Mouse (Mus musculus) midbrain, embryonic 10.5 days (tissue): ENCODE measurements around the gene Krtap5-1. TPM values are rescaled to one million over a fixed set of nuclear protein-coding genes. Genes with fewer than 3 reads are reported as not detected.
"Not testable (repeated sequence)": the region's sequence is repeated elsewhere in the genome, so short reads cannot be mapped to it uniquely, and the experiment has no call there.

Source experiments
- DNase-seq: peaks from one replicate; pipeline ENCODE4 v3.0.0-alpha.2; 2017; ENCODE audit warnings: low spot score
- H3K27ac ChIP-seq: fragments of 300-500 bp; sonication (generic); replicated peaks from 2 replicates; pipeline ENCODE4 v1.5.1; 2016; ENCODE audit warnings: mild to moderate bottlenecking
- H3K27me3 ChIP-seq: fragments of 300-500 bp; sonication (generic); 2 replicates; pipeline ENCODE4 v1.6.1; 2016; ENCODE audit warnings: low read depth, mild to moderate bottlenecking; ENCODE audit not compliant: poor library complexity, severe bottlenecking
- H3K36me3 ChIP-seq: fragments of 300-500 bp; sonication (generic); 2 replicates; pipeline ENCODE4 v1.6.1; 2016; ENCODE audit warnings: mild to moderate bottlenecking, moderate library complexity
- H3K4me1 ChIP-seq: fragments of 300-500 bp; sonication (generic); 2 replicates; pipeline ENCODE4 v1.6.1; 2016
- H3K4me3 ChIP-seq: fragments of 300-500 bp; sonication (generic); 2 replicates; pipeline ENCODE4 v1.5.1; 2016; ENCODE audit warnings: mild to moderate bottlenecking, moderate library complexity
- H3K9me3 ChIP-seq: fragments of 300-500 bp; sonication (generic); replicated peaks from 2 replicates; pipeline ENCODE4 v1.6.1; 2016; ENCODE audit warnings: mild to moderate bottlenecking
- WGBS: fragments of 180-500 bp; shearing (Covaris S2); methylation state at CpG from one replicate; pipeline ENCODE4 v1.1.7; 2016; 5-methylcytosine and 5-hydroxymethylcytosine counted together
- polyA plus RNA-seq: library from polyadenylated mRNA; unstranded; fragments of >200 nt; fragmentation: Nextera tagmentation; extraction: Ambion mirVana; gene quantifications from 2 replicates; pipeline ENCODE4 v1.2.1, GENCODE M21; 2016

Krtap5-1 gene
- polyA plus RNA-seq, 1 experiment from 2014 or later: not detected

DNA sequence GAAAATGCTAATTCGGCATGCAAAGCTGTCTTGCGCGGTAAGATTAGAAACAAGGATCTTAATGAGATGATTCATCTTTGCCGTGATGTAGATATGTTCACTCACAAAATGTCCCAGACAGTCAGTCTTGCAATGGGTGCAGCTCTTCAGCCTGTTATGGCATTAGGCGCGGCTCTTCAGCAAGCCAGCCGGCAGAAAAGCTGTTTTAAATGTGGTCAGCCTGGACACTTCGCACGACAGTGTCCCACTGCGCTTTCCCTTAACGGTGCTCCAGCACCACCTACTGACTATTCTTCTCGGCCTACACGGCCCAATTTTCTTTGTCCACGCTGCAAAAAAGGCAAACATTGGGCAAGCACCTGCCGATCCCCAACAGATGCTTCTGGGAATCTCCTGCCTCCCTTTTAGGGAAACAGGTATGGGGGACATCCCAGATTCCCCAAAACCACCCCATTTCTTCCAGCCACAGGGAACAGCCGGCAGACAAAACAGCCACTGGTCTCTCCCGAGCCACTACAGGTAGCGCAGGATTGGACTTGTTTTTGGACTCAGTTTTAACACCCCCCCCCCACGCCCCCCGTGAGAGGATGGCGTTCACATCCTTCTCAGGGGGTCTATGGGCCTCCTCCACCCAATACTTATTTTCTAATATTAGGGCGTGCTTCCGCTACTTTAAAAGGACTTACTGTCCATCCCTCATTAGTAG is 11.6 kb downstream of the Krtap5-1 start:
- peak; percentile 48 for DNase-seq
- no peaks in the 10 kb centered on the region for H3K9me3 ChIP-seq
- peak overlapping the region; percentile 89 for H3K27ac ChIP-seq
- WGBS: 21% methylated on average over 23 of the region's 23 CpGs
- H3K36me3 ChIP-seq: no peaks in the 10 kb centered on the region
- H3K4me3 ChIP-seq: peak overlapping the region; percentile 67
- peaks cover 44% of the 10 kb centered on the region for H3K27me3 ChIP-seq
- H3K4me1 ChIP-seq: peaks cover 21% of the 10 kb centered on the region

DNA sequence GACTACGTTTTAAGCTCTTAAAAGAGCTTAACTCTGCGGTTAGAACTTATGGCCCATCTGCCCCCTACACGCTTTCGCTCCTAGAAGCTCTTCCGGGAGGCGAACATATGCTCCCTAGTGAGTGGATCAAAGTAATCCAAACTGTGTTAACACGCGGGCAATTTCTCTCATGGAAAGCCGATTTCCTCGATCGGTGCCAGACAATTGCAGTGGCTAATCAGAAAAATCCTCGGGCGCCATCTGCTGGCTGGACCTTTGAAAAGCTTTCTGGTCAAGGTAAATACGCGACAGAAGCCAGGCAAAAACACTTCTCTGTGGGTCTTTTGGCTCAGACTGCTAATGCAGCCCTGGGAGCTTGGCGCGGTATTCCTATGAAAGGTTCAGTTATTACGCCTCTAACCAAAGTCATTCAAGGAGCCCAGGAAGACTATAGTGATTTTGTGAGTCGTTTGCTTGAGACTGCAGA is 12.3 kb downstream of the Krtap5-1 start:
- peaks cover 48% of the 10 kb centered on the region for H3K27me3 ChIP-seq
- no peaks in the 10 kb centered on the region for H3K36me3 ChIP-seq
- peak; percentile 93 for DNase-seq
- H3K9me3 ChIP-seq: no peaks in the 10 kb centered on the region
- H3K4me1 ChIP-seq: peaks cover 21% of the 10 kb centered on the region
- under 1% methylated on average over 19 of the region's 19 CpGs for WGBS
- H3K4me3 ChIP-seq: peak overlapping the region; percentile 67
- H3K27ac ChIP-seq: peak overlapping the region; percentile 89

DNA sequence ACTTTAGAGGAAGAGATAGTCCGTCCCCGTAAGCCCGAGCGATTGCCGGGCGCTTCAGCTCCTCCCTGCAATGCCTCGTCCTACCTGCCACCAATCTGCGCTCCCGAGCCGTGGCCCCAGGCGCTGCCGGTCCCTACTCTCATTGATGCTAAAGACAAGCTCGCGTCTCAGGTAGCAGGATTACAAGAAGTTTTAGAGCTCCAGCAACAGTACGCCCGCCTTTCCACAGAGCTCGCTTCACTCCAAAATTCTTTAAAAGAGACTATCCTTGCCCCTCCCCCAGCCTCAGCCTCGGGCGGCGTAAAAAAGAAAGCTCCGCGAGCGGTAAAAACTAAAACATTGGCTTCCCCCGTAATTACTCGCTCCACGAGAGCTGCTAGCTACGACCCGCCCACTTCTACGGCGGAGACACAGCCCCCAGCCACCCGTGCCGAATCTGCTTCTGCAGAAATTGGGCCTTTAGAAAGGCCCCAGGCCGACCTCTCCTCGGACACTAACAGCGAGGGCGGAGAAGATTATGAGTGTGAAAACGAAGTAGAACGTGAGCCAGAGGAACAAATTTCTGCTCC is 12.8 kb downstream of the Krtap5-1 start:
- WGBS: under 1% methylated on average over 38 of the region's 38 CpGs

DNA sequence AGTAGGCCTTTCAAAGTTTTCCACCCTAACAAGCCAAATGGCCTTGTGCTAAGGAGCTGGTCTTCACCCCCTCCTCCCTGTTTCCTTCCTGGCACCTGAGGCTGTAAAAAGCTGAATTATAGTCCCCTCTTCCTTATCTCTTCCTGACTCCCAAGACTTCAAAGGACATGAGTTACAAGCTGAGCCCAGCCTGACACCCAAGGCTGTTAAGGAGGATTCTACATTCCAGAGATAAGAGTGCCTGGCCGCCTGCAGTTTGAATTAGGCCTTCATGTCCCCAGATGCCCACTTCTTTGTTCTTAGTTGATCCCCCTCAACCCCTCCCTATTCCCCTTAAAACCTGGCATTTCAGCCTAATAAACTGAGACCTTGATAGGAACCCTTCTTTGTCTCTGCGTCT is 14.1 kb downstream of the Krtap5-1 start:
- 3% methylated on average over 2 of the region's 2 CpGs for WGBS

More for the DNA sequence above, 12.8 kb downstream of the Krtap5-1 start:
- no peaks in the 10 kb centered on the region for H3K9me3 ChIP-seq
- peaks cover 48% of the 10 kb centered on the region for H3K27me3 ChIP-seq
- H3K4me1 ChIP-seq: peaks cover 21% of the 10 kb centered on the region
- peak overlapping the region; percentile 89 for H3K27ac ChIP-seq
- peak; percentile 77 for DNase-seq
- H3K36me3 ChIP-seq: no peaks in the 10 kb centered on the region
- H3K4me3 ChIP-seq: peak overlapping the region; percentile 67

DNA sequence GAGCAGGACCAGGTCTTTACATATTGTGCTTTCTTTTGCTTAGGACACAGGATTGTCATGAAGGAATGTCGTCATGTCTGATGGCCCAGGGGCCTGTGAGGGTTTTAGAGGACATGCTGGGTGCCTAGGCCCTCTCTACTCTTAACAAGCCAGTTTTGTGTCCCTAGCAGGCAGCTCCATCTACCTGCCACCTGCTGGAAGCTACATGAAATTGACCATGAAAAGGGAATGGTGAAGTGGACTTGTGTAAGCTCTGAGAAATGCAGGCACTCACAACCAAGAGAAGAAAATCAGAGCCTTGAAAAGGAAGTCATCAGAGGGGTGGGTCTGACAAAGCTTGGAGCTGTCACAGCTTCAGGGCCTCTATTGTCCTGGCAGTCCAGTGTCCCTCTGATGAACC is 17.6 kb downstream of the Krtap5-1 start:
- WGBS: 57% methylated on average over 1 of the region's 1 CpGs
- DNase-seq, H3K9me3 ChIP-seq, H3K27ac ChIP-seq, H3K36me3 ChIP-seq, H3K4me3 ChIP-seq: not testable (repeated sequence)
- Histone ChIP-seq H3K4me1 (peaks cover 13% of the 10 kb centered on the region), H3K27me3 (peaks cover 28% of the 10 kb centered on the region)

More for the DNA sequence above, 14.1 kb downstream of the Krtap5-1 start:
- H3K4me3 ChIP-seq, H3K9me3 ChIP-seq, DNase-seq, H3K36me3 ChIP-seq, H3K27ac ChIP-seq: not testable (repeated sequence)
- H3K27me3 ChIP-seq: peaks cover 48% of the 10 kb centered on the region
- H3K4me1 ChIP-seq: peaks cover 21% of the 10 kb centered on the region

DNA sequence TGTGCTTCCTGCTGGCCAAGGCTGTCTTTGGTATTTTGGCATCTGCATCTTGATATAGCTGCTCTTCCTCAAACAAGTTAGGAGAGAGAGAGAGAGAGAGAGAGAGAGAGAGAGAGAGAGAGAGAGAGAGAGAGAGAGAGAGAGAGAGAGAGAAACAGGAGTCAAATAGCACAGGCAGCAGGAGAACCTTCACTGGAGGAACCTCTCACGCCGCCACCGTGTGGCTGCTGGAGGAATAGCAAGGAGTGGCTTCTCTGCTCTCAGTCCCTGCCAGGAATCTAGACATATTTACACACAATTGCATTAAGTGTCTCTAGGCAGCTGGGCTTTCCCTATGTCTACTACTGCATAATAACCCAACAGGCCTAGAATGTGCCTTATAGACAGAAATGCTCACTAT is 18.7 kb downstream of the Krtap5-1 start:
- not testable (repeated sequence) for H3K4me1 ChIP-seq, H3K4me3 ChIP-seq, H3K36me3 ChIP-seq, H3K27ac ChIP-seq, H3K9me3 ChIP-seq
- peak; percentile 52 for DNase-seq
- peaks cover 21% of the 10 kb centered on the region for H3K27me3 ChIP-seq
- 2% methylated on average over 3 of the region's 3 CpGs for WGBS

DNA sequence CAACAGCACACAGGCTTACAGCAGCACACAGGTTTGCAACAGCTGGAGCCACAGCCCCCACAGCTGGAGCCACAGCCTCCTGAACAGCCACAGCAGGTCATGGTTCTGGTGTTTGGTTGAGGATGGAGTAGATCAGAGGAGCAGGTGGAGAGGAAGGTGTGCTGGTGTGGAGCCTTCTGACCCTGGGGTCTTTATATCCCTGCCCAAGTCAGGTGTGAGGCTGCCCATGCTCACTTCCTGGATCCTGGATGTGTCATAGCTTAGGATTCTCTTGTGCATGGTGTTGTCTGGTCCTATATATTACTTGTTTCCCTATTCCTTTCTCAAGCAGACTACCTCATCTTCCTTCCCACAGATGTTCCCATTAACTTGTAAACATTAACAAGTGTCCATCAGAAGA is 22.7 kb downstream of the Krtap5-1 start, which contains the start of gene Gm4559:
Gene Gm4559 (minus strand): TSS at position 101 of the 400 bp plus-strand sequence.
- not testable (repeated sequence) for H3K27ac ChIP-seq, H3K36me3 ChIP-seq, DNase-seq, H3K27me3 ChIP-seq, H3K4me1 ChIP-seq, H3K9me3 ChIP-seq, H3K4me3 ChIP-seq

DNA sequence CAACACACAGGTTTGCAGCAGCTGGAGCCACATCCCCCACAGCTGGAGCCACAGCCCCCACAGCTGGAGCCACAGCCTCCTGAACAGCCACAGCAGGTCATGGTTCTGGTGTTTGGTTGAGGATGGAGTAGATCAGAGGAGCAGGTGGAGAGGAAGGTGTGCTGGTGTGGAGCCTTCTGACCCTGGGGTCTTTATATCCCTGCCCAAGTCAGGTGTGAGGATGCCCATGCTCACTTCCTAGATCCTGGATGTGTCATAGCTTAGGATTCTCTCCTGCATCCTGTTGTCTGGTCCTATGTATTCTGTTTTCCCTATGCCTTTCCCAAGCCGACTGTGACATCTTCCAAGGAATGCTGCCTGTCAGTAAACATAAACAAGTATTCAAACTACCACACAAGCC is 38.7 kb downstream of the Krtap5-1 start, which contains the start of gene Gm2431:
Gene Gm2431 (minus strand): TSS at position 101 of the 400 bp plus-strand sequence.
- not testable (repeated sequence) for H3K27me3 ChIP-seq, H3K4me3 ChIP-seq, H3K27ac ChIP-seq, H3K36me3 ChIP-seq, DNase-seq, H3K9me3 ChIP-seq, H3K4me1 ChIP-seq
- WGBS: 58% methylated on average over 1 of the region's 1 CpGs

DNA sequence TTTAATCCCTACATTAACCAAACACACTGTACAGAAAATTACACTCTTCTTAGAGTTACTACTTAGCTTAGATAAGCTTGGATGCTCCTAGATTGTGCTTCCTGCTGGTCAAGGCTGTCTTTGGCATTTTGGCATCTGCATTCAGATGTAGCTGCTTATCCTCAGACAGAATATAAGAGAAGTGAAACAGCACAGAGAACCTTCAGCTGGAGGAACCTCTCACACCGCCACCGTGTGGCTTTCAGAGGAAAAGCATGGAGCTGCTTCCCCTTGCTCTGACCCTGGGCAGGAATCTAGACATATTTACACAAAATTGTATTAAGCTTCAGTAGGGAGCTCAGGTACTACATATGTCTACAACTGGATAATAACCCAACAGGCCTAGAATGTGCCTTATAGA is 41.4 kb downstream of the Krtap5-1 start:
- Histone ChIP-seq H3K4me3 (no peak overlapping the region), H3K4me1 (no peaks in the 10 kb centered on the region), H3K36me3 (no peaks in the 10 kb centered on the region), H3K27ac (no peak overlapping the region), H3K27me3 (no peaks in the 10 kb centered on the region), H3K9me3 (no peaks in the 10 kb centered on the region)
- WGBS: 0% methylated on average over 2 of the region's 2 CpGs
- no peak for DNase-seq

DNA sequence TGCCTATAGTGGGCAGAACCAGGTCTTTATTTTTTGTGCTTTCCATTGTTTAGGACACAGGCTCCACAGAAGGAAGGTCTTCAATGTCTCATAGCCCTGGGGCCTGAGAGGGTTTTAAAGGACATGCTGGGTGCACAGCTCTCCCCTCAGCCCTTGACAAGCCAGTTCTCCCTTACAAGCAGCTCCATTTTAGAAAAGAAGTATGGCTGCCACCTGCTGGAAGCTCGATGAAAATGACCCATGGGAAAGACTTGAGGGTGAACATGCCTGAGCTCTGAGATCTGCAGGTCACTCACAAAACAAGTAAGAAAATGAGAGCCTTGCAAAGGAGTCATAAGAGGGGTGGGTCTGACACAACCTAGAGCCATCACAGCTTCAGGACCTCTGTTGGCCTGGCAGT is 47.1 kb downstream of the Krtap5-1 start:
- peak; percentile 35 for DNase-seq

More for the DNA sequence above, 47.1 kb downstream of the Krtap5-1 start:
- H3K4me1 ChIP-seq: no peaks in the 10 kb centered on the region
- H3K4me3 ChIP-seq: no peak overlapping the region
- no peaks in the 10 kb centered on the region for H3K36me3 ChIP-seq
- H3K27ac ChIP-seq: no peak overlapping the region
- no peaks in the 10 kb centered on the region for H3K27me3 ChIP-seq
- no peaks in the 10 kb centered on the region for H3K9me3 ChIP-seq
- WGBS: 3% methylated on average over 1 of the region's 1 CpGs

Other genes with a start within 250 kb of the Krtap5-1 start
- 62.2 and 64.0 TPM in 2 replicates for gene Mob2, start 236.1 kb downstream of the Krtap5-1 start, polyA plus RNA-seq
- gene Dusp8, start 201.3 kb downstream of the Krtap5-1 start, polyA plus RNA-seq: 6.4 and 13.2 TPM in 2 replicates
- 0.29 TPM in 1 of 2 replicates, not detected in the other for gene Gm45618, start 176.4 kb downstream of the Krtap5-1 start, polyA plus RNA-seq
- gene Gm39115, start 161.1 kb downstream of the Krtap5-1 start, polyA plus RNA-seq: not detected in 2 replicates
- gene Gm45337, start 152.5 kb downstream of the Krtap5-1 start, polyA plus RNA-seq: not detected in 2 replicates
- not detected in 2 replicates for gene Gm29735, start 140.0 kb downstream of the Krtap5-1 start, polyA plus RNA-seq
- not detected in 2 replicates for gene Gm4553, start 131.4 kb downstream of the Krtap5-1 start, polyA plus RNA-seq
- gene Krtap5-2, start 121.1 kb downstream of the Krtap5-1 start, polyA plus RNA-seq: not detected in 2 replicates
- gene Gm10153, start 106.7 kb downstream of the Krtap5-1 start, polyA plus RNA-seq: not detected in 2 replicates
- not detected in 2 replicates for gene Krtap5-3, start 95.8 kb downstream of the Krtap5-1 start, polyA plus RNA-seq
- not detected in 2 replicates for gene Gm7579, start 85.3 kb downstream of the Krtap5-1 start, polyA plus RNA-seq
- gene Krtap5-5, start 67.1 kb downstream of the Krtap5-1 start, polyA plus RNA-seq: not detected in 2 replicates
- not detected in 2 replicates for gene Gm40460, start 56.0 kb downstream of the Krtap5-1 start, polyA plus RNA-seq
- not detected in 2 replicates for gene Gm2431, start 38.8 kb downstream of the Krtap5-1 start, polyA plus RNA-seq
- gene Gm4559, start 22.8 kb downstream of the Krtap5-1 start, polyA plus RNA-seq: not detected in 2 replicates
- gene Krtap5-4, start 6.4 kb upstream of the Krtap5-1 start, polyA plus RNA-seq: not detected in 2 replicates
- 0.41 and 0.50 TPM in 2 replicates for gene Ifitm10, start 76.6 kb upstream of the Krtap5-1 start, polyA plus RNA-seq
- gene Gm49369, start 85.5 kb upstream of the Krtap5-1 start, polyA plus RNA-seq: 0.75 TPM in 1 of 2 replicates, not detected in the other
- 145 and 171 TPM in 2 replicates for gene Ctsd, start 90.9 kb upstream of the Krtap5-1 start, polyA plus RNA-seq
- 0.34 TPM in 1 of 2 replicates, not detected in the other for gene Syt8, start 137.7 kb upstream of the Krtap5-1 start, polyA plus RNA-seq
- 0.52 and 1.5 TPM in 2 replicates for gene Tnni2, start 144.7 kb upstream of the Krtap5-1 start, polyA plus RNA-seq
- gene Lsp1, start 163.7 kb upstream of the Krtap5-1 start, polyA plus RNA-seq: 14.2 and 15.0 TPM in 2 replicates
- gene Tnnt3, start 201.7 kb upstream of the Krtap5-1 start, polyA plus RNA-seq: 1.9 TPM in 2 replicates
- 15.8 and 20.3 TPM in 2 replicates for gene Mrpl23, start 235.6 kb upstream of the Krtap5-1 start, polyA plus RNA-seq